Mouse (Mus musculus) heart, adult 8-10 months (tissue): ENCODE data around the gene Zfp263. TPM values are rescaled to one million over a fixed set of nuclear protein-coding genes. Genes with fewer than 3 reads are reported as not detected.

Experiments used
- total RNA-seq, 4 experiments: library from RNA; stranded (reverse); gene quantifications; 2 replicates each; pipeline ENCODE4 v1.2.4; 2022

Zfp263 gene
- total RNA-seq, 4 experiments from 2014 or later: 6.9 to 8.4 (median 7.6) TPM

Other genes starting within 250 kb of the Zfp263 start
- gene Olfr161, start 153.1 kb upstream of the Zfp263 start, total RNA-seq: not detected
- gene Mefv, start 26.0 kb upstream of the Zfp263 start, total RNA-seq: not detected
- not detected for gene Olfr15, start 86.8 kb downstream of the Zfp263 start, total RNA-seq
- 1 to 10 TPM; 1.4 to 1.9 (median 1.7) TPM for gene Zfp174, start 103.2 kb downstream of the Zfp263 start, total RNA-seq
- gene Naa60, start 128.3 kb downstream of the Zfp263 start, total RNA-seq: 10 to 100 TPM; 44.4 to 58.4 (median 51.3) TPM
- gene Zfp597, start 140.5 kb downstream of the Zfp263 start, total RNA-seq: 10 to 100 TPM; 10.9 to 13.9 (median 12.3) TPM
- 1 to 10 TPM in 1 of 4 experiments, under 1 TPM in 1, not detected in 2; 0.87 to 1.0 TPM for gene Gm20695, start 140.6 kb downstream of the Zfp263 start, total RNA-seq
- gene 1700037C18Rik, start 164.6 kb downstream of the Zfp263 start, total RNA-seq: 1 to 10 TPM; 4.0 to 5.7 (median 4.3) TPM
- gene Cluap1, start 164.7 kb downstream of the Zfp263 start, total RNA-seq: 10 to 100 TPM in 2 of 4 experiments, 1 to 10 TPM in 2; 8.5 to 13.1 (median 10.5) TPM
- gene Nlrc3, start 232.5 kb downstream of the Zfp263 start, total RNA-seq: 1 to 10 TPM; 1.2 to 2.0 (median 1.5) TPM